Mouse (Mus musculus) G1E (cell line): ENCODE data around the gene Cenpv.

Experiments used
- CTCF ChIP-seq: IDR thresholded peaks from 2 replicates; pipeline ENCODE4 v1.5.1; 2012; ENCODE audit warnings: low read depth, low read length, inconsistent platforms, mixed read lengths
- GATA1 ChIP-seq: IDR thresholded peaks from 2 replicates; pipeline ENCODE4 v1.6.1; 2012; ENCODE audit warnings: borderline replicate concordance, low read length, inconsistent platforms, mixed read lengths
- GATA2 ChIP-seq: IDR thresholded peaks from 2 replicates; pipeline ENCODE4 v1.6.1; 2012; ENCODE audit warnings: low read depth, low read length, inconsistent platforms, borderline replicate concordance
- POLR2AphosphoS5 ChIP-seq: IDR thresholded peaks from 2 replicates; pipeline ENCODE4 v1.6.1; 2012; ENCODE audit warnings: low read depth, low read length, inconsistent platforms; ENCODE audit not compliant: insufficient replicate concordance
- TAL1 ChIP-seq: conservative IDR thresholded peaks from 2 replicates; pipeline ENCODE4 v1.6.1; 2012; ENCODE audit warnings: low read depth, low read length, inconsistent platforms, mixed read lengths

- TF ChIP-seq CTCF (no peak), POLR2AphosphoS5 (no peak), GATA1 (no peak), TAL1 (no peak), GATA2 (no peak)
These were observed 4.9 kb upstream of the Cenpv start for GRCm38 (mm10) chr11:62543991-62544390.
